Mouse (Mus musculus) 3T3-L1 (cell line): ENCODE results near the gene Olfr890.
"Not testable (repeated sequence)": the region's sequence is repeated elsewhere in the genome, so short reads cannot be mapped to it uniquely, and the experiment has no call there.

Experiments
- DNase-seq: peaks from one replicate; pipeline ENCODE4 v3.0.0-alpha.2; 2015; ENCODE audit warnings: low read depth, low spot score

Gene Olfr890

DNA sequence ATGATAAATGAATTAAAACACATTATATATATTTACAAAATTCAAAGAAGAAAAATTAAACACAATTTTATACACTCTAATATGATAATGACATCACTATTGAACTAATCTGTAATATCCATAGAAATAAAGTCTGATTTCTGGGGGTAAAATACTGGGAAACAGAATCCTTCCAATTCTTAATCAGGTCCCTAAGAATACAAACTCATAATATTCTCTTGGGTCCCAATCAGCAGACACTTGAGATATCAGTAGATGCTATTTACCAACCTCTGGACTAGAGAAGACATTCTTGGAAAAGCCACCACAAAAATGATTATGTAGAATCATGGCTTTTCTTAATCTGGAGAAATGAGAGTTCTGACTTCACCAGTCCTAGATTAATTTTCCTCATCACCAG lies at the start of gene Olfr890:
Gene Olfr890, plus strand, starts transcription at position 301 of the 400 bp plus-strand sequence.
- no peak for DNase-seq

- DNase-seq: no peak
Measured at GRCm38 (mm10) chr9:38107828-38108227, 34.5 kb upstream of the Olfr890 start, which contains the start of gene Olfr888. Gene Olfr888 (plus strand): TSS chr9:38108128.

- no peak for DNase-seq
Measured at GRCm38 (mm10) chr9:38114898-38115297, 27.4 kb upstream of the Olfr890 start, which contains the start of gene Olfr889. Gene Olfr889 (plus strand): TSS chr9:38115198.

- not testable (repeated sequence) for DNase-seq
Measured at GRCm38 (mm10) chr9:38168341-38168740, 26.0 kb downstream of the Olfr890 start.

GRCm38 (mm10) chr9:38180721-38181120 lies 38.4 kb downstream of the Olfr890 start, which contains the start of gene Olfr891:
Gene Olfr891 (minus strand): TSS chr9:38180821.
- no peak for DNase-seq
